Mouse (Mus musculus) hindbrain, postnatal 0 days (tissue): ENCODE measurements at regions not wholly inside any gene's neighbourhood (a gene's known extent, or its start where the extent isn't known, plus 50 kb on each side); places are given as distances from the start of the nearest gene placed in this dataset.

Experiments used
- ATAC-seq: fragments of 200-750 bp; cut with Nextera tagmentation; 2 replicates; pipeline ENCODE4 v1.8.0; 2017; ENCODE audit warnings: mild to moderate bottlenecking, moderate TSS enrichment, moderate library complexity
- DNase-seq: peaks from one replicate; pipeline ENCODE4 v3.0.0-alpha.2; 2015; ENCODE audit warnings: low spot score
- H3K27ac ChIP-seq: fragments of 300-500 bp; sonication (generic); 2 replicates; pipeline ENCODE4 v1.5.1; 2014; ENCODE audit warnings: mild to moderate bottlenecking
- H3K27me3 ChIP-seq: fragments of 300-500 bp; sonication (generic); 2 replicates; pipeline ENCODE4 v1.6.1; 2014; ENCODE audit warnings: low read length, mixed read lengths; ENCODE audit not compliant: insufficient read depth
- H3K36me3 ChIP-seq: fragments of 300-500 bp; sonication (generic); 2 replicates; pipeline ENCODE4 v1.6.1; 2014; ENCODE audit warnings: low read length, mixed read lengths; ENCODE audit not compliant: insufficient read depth
- H3K4me1 ChIP-seq: fragments of 300-500 bp; sonication (generic); 2 replicates; pipeline ENCODE4 v1.6.1; 2014; ENCODE audit warnings: antibody characterized with exemption, low read length, mixed read lengths; ENCODE audit not compliant: insufficient read depth
- H3K4me2 ChIP-seq: fragments of 300-500 bp; sonication (generic); 2 replicates; pipeline ENCODE4 v1.6.1; 2014; ENCODE audit warnings: low read depth, mild to moderate bottlenecking, low read length, moderate library complexity, mixed read lengths
- H3K4me3 ChIP-seq: fragments of 300-500 bp; sonication (generic); 2 replicates; pipeline ENCODE4 v1.5.1; 2014; ENCODE audit warnings: low read length
- H3K9ac ChIP-seq: fragments of 300-500 bp; sonication (generic); replicated peaks from 2 replicates; pipeline ENCODE4 v1.6.1; 2014; ENCODE audit warnings: mild to moderate bottlenecking, low read length, moderate library complexity, mixed read lengths
- H3K9me3 ChIP-seq: fragments of 300-500 bp; sonication (generic); 2 replicates; pipeline ENCODE4 v1.6.1; 2016; ENCODE audit warnings: low read length, mixed read lengths
- CTCF ChIP-seq: IDR thresholded peaks from 2 replicates; pipeline ENCODE4 v1.5.1; 2016; ENCODE audit warnings: antibody characterized with exemption, control low read depth, low read depth
- WGBS: fragments of 180-500 bp; shearing (Covaris S2); extraction: QIAGEN DNeasy Blood & Tissue Kit; methylation state at CpG from one replicate; pipeline ENCODE4 v1.1.7; 2014; 5-methylcytosine and 5-hydroxymethylcytosine counted together

DNA sequence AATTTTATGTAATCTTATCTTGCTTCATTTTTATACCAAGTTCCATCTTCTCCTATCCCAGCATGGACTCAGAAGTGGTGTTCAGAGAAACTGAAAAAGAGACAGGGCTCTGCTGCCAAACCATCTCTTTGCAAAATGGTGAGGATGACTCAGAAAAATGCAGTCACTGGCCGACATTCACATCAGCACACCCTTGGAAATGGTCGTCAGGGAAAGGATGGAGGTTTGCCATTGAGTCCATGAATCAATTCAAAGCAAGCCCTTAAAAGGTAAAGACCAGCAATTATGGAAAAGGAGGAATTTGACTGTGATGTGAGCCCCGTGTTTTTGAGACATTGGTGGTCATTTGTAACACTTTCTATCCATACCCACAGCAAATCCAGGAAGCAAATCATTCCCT, 327.7 kb downstream of the Gsdmc2 start:
- DNase-seq, result no peak
- H3K36me3 ChIP-seq, result no peaks in the 10 kb centered on the region
- ATAC-seq, result no peak
- H3K27me3 ChIP-seq, result no peaks in the 10 kb centered on the region
- no peak overlapping the region for H3K4me2 ChIP-seq
- no peaks in the 10 kb centered on the region for H3K4me1 ChIP-seq
- H3K9ac ChIP-seq, result no peak overlapping the region
- no peak overlapping the region for H3K4me3 ChIP-seq
- no peaks in the 10 kb centered on the region for H3K9me3 ChIP-seq
- TF ChIP-seq CTCF, result no peak
- no peak overlapping the region for H3K27ac ChIP-seq
- 73% methylated on average over 3 of the region's 3 CpGs for WGBS

DNA sequence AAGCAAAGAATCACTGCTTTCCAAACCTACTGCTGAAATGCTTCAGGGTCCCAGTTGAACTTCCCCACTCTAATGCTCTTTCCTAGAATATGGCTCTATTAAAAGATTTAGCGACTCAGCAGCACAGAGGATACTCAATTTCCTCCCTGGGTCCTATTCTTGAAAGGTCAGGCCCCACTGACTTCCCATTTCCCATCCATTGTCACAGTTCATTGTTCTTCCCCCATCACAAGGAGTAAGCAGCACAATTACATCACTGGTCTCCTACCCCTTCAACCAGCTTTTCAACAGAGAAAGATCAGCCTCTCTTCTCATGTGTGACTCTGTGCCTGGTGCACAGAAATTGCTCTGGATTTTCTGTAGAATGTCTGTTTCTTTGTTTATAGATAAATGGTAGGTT, 344.5 kb downstream of the Gsdmc2 start:
- no peak for TF ChIP-seq CTCF
- Histone ChIP-seq H3K9ac (no peak overlapping the region), H3K27ac (no peak overlapping the region), H3K4me3 (no peak overlapping the region), H3K4me2 (no peak overlapping the region), H3K9me3 (no peaks in the 10 kb centered on the region), H3K4me1 (no peaks in the 10 kb centered on the region), H3K27me3 (no peaks in the 10 kb centered on the region), H3K36me3 (no peaks in the 10 kb centered on the region)
- ATAC-seq (no peak), DNase-seq (no peak)
- WGBS, result 29% methylated on average over 1 of the region's 1 CpGs

DNA sequence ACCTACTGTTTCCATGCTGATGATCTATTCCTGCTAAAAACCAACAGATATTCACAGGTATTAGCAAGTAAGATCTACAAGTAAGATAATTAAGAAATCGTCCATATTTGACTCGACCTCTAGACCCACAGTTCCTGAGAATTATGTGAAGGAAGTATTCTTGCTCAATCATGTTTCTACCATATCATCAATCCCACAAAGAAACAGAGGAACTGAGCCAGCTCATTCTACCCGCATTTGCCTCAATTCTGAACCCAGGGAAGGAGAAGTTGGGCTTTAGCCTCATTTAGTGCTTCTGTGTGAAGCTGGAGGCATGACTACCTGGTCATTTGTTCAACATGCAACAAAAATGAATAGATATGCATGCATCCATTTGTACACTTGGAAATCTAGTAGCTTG, 346.5 kb downstream of the Gsdmc2 start:
- TF ChIP-seq CTCF, result no peak
- H3K4me2 ChIP-seq, result no peak overlapping the region
- H3K4me1 ChIP-seq, result no peaks in the 10 kb centered on the region
- H3K27me3 ChIP-seq, result no peaks in the 10 kb centered on the region
- no peak for DNase-seq
- WGBS, result 91% methylated on average over 3 of the region's 3 CpGs
- no peak overlapping the region for H3K4me3 ChIP-seq
- no peak for ATAC-seq
- H3K36me3 ChIP-seq, result no peaks in the 10 kb centered on the region
- no peak overlapping the region for H3K27ac ChIP-seq
- H3K9ac ChIP-seq, result no peak overlapping the region
- no peaks in the 10 kb centered on the region for H3K9me3 ChIP-seq

DNA sequence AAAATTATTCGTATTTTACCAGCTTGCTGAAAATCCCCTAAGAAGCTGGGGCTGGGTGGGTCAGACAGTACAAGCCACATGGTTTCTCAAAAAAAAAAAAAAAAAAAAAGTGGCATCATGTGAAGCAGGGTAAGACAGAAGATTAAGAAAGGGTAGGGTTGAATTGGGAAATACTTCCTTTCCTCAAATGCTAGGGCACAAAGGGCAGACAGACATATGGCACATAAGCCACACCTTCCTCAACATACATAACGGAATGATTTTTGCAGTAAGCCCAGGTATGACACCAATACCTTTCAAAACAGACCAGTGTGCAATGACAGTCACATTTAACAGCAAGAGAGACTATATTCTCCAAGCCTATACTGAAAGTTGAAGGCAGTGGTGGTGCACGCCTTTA, 347.8 kb downstream of the Gsdmc2 start:
- DNase-seq, result no peak
- no peak overlapping the region for H3K27ac ChIP-seq
- H3K9me3 ChIP-seq, result no peaks in the 10 kb centered on the region
- no peak for ATAC-seq
- no peaks in the 10 kb centered on the region for H3K36me3 ChIP-seq
- H3K9ac ChIP-seq, result no peak overlapping the region
- no peaks in the 10 kb centered on the region for H3K4me1 ChIP-seq
- 89% methylated on average over 3 of the region's 3 CpGs for WGBS
- no peak overlapping the region for H3K4me2 ChIP-seq
- no peak overlapping the region for H3K4me3 ChIP-seq
- no peaks in the 10 kb centered on the region for H3K27me3 ChIP-seq
- TF ChIP-seq CTCF, result no peak

DNA sequence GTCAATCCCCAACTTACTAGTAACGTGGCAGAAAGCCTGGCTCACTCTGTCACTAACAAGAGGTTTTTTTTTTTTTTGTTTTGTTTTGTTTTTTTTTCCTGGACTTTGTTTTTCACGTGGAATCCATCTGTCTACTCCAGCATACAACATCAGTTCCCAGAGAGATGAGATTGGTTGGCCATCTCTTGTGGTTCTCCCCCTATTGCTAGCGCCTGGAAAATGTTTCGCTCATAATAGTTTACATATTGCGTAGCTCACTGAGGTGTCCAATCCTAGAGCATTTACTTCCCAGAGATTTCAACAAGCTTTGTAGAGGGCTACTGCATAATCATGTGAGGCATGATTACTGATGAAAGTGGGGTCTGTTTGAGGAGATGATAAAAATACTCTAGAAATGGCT, 360.1 kb downstream of the Gsdmc2 start:
- H3K4me3 ChIP-seq, result no peak overlapping the region
- H3K4me1 ChIP-seq, result no peaks in the 10 kb centered on the region
- H3K27me3 ChIP-seq, result no peaks in the 10 kb centered on the region
- no peak for TF ChIP-seq CTCF
- WGBS, result 83% methylated on average over 5 of the region's 5 CpGs
- no peak overlapping the region for H3K4me2 ChIP-seq
- no peaks in the 10 kb centered on the region for H3K9me3 ChIP-seq
- ATAC-seq (no peak), DNase-seq (no peak)
- H3K36me3 ChIP-seq, result no peaks in the 10 kb centered on the region
- no peak overlapping the region for H3K27ac ChIP-seq
- no peak overlapping the region for H3K9ac ChIP-seq

DNA sequence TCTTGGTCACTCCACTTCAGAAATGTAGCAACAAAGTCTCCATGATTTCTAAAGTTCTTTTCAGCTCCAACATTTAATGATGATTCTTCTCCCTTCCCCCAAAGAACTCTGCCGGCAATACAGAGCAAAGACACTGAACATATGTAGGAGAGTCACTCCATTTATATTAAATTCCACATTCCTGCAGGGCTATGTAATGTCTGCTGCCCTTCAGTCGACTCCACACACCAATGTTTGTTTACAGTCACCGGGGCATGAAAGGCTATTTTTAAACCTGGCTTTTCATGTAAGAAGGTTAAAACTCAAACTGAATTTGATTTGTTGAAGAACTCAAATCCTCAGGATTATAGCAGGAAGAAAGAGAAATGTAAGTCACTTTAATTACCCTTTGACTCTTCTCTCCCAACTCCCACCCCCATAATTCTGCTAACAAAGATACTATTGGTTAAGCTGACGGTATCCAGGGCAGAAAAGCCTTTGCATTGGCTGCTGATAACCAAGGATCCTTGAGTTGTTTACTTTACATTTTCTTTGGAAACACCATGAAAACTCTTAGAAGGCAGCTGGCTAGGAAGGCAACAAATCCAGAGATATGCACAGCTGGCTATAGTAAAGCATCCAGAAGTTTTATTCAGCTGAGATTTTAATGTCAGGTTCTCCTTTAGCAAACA, 360.6 kb downstream of the Gsdmc2 start:
- TF ChIP-seq CTCF, result no peak
- no peaks in the 10 kb centered on the region for H3K4me1 ChIP-seq

DNA sequence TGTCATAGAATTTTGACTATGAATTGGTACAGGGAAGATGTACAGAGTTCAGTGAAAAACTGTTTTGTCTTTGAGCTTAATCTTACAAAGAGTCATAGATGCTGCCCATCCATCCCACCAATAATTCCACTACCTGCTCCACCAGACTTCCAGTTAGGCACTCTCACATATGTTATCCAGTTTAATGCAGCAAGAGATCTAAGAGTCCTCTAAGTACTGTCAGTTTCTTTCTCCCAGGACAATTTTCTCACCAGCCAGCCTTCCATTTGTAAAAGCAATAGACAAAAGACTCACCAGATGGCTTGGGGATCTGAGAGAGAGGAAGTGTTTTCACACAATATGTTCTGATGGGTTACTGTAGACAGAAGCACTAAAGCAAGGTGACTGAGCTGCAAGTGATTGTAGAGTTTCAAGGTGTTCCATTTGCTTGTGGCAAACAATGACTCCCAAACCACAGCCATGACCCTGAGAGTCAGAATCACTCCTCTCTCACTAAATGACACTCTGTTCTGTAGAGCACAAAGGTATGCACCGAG, 365.6 kb downstream of the Gsdmc2 start:
- no peak overlapping the region for H3K4me3 ChIP-seq
- H3K27me3 ChIP-seq, result no peaks in the 10 kb centered on the region
- no peak for DNase-seq
- WGBS, result 70% methylated on average over 1 of the region's 1 CpGs
- no peaks in the 10 kb centered on the region for H3K9me3 ChIP-seq
- H3K4me2 ChIP-seq, result no peak overlapping the region
- no peak for TF ChIP-seq CTCF
- no peaks in the 10 kb centered on the region for H3K36me3 ChIP-seq
- H3K27ac ChIP-seq, result no peak overlapping the region
- no peaks in the 10 kb centered on the region for H3K4me1 ChIP-seq
- no peak overlapping the region for H3K9ac ChIP-seq
- ATAC-seq, result no peak

More for the DNA sequence above, 360.6 kb downstream of the Gsdmc2 start:
- no peak overlapping the region for H3K4me2 ChIP-seq
- H3K9ac ChIP-seq, result no peak overlapping the region
- H3K27ac ChIP-seq, result no peak overlapping the region
- no peak overlapping the region for H3K4me3 ChIP-seq
- no peaks in the 10 kb centered on the region for H3K27me3 ChIP-seq
- ATAC-seq (no peak), DNase-seq (no peak)
- no peaks in the 10 kb centered on the region for H3K9me3 ChIP-seq
- 55% methylated on average over 4 of the region's 4 CpGs for WGBS
- no peaks in the 10 kb centered on the region for H3K36me3 ChIP-seq
